Mouse (Mus musculus): ENCODE measurements around the gene Nt5dc3.

The Nt5dc3 gene

DNA sequence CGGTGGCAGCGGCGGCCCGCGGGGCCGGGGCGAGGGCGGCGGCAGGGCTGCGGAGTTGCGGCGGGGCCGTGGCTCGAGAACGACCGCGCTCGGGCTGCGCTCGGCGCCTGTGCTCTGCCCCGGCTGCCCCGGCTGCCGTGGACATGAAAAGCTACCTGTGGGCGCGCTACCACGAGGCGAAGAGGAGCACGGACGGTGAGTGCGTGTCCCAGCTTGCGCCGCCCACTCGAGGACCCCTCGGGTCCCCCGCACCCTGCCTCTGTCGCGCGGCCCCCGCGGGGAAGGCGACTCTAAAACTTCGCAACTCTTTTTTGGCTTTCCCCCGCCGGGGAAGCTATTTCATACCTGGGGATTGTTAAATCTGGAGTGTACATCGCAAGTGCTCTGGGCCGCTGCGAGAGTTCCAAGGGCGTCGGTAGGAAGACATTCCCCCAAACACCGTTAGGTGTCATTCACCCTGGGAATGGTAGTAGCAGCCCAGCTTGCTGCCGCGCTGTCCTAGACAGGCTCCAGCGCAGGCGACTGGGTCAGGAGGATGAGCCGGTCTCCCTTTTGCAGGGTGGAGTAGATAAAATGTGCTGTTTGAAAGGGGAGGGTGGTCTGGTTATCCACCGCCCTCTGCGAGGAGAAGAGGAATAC lies 431 bp downstream of the Nt5dc3 start:
- DNase-seq (ENCODE audit: low read depth, low spot score): peak; percentile 46

- no peak for DNase-seq (ENCODE audit: low read depth, low spot score)
These were observed 1.2 kb downstream of the Nt5dc3 start for GRCm38 (mm10) chr10:86779816-86780500.

GRCm38 (mm10) chr10:86781641-86782040 lies 2.8 kb downstream of the Nt5dc3 start:
- DNase-seq (ENCODE audit: low read depth, low spot score): peak; percentile 31

- DNase-seq (ENCODE audit: low read depth, low spot score): no peak
These were observed 3.9 kb downstream of the Nt5dc3 start for GRCm38 (mm10) chr10:86782656-86783055.

DNA sequence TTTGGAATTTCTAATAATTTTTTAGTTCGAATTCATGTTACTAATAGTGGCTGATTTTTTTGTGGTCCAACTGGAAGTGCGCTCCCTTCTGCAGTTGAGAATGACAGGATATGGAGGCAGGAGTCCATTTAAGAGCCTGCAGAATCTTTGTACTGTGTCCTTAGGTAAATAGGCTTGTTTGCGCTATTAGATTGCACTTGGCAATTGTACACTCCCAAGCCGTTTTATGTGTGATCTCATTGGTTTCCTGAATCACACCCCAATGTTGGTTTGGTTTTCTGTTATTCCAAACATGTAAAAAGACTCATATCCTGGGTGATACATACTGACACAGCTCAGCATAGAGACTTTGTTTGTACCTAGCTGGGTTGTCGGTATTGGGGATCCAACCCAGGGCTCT lies 4.8 kb downstream of the Nt5dc3 start:
- no peak for DNase-seq (ENCODE audit: low read depth, low spot score)

GRCm38 (mm10) chr10:86784126-86784675 lies 5.4 kb downstream of the Nt5dc3 start:
- no peak for DNase-seq (ENCODE audit: low read depth, low spot score)

DNA sequence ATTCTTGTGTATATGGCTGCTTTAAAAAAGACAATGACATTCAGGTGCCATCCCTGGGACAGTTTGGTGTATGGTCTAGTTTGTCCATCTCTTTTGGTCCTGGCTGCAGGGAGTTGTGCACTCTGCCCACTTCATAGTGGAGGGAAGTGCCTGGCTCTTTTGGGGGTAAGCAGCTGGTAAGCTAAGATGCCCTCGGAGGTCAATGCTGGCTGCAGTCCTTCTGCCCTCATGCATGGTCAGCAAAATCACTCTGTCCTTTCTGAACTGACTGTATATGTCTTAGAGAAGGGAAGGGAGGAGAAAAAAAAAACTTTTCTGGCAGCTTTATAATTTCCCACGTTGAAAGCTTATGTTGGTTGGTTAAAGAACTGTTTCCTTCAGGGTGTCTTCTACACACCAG lies 6.6 kb downstream of the Nt5dc3 start:
- DNase-seq (ENCODE audit: low read depth, low spot score): no peak

DNA sequence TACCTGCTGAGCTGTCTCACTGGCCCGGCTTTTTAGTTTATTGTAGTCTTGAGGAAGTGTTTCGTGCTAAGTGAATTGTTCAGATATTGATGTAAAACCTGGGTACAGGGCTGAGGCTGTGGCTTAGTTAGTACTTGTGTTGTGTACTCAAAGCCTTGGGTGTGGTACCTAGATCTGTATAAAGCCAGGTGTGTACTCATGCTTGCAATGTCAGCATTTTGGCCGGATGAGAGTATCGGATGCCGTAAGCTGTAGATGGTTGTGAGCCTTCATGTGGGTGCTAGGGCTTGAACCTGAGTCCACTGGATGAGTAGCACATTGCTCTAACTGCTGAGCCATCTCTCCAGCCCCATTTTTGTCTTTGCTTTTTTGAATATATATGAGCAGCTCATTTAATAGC lies 7.3 kb downstream of the Nt5dc3 start:
- no peak for DNase-seq (ENCODE audit: low read depth, low spot score)

DNA sequence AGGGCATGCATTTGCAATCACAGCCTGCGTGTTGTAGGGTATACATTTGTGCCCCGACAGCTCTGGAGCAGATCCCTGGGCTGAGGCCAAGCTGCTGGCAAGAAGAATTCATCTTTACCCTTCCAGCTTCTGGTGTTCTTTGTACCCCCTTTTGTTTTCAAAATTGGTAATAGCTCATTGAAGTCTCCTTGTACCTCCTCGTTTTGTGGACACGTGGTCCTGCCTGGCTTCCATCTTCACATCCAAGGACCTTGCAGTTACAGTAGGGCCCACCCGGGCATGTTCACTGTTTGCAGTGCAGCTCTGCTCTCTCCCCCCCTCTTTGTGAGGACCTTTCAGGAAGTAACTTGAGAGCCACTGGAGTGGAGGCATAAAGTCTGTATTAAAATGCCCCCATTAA lies 9.4 kb downstream of the Nt5dc3 start:
- no peak for DNase-seq (ENCODE audit: low read depth, low spot score)

GRCm38 (mm10) chr10:86789146-86789672 lies 10.4 kb downstream of the Nt5dc3 start:
- no peak for DNase-seq (ENCODE audit: low read depth, low spot score)

- no peak for DNase-seq (ENCODE audit: low read depth, low spot score)
These were observed 12.8 kb downstream of the Nt5dc3 start for GRCm38 (mm10) chr10:86791507-86792184.

DNA sequence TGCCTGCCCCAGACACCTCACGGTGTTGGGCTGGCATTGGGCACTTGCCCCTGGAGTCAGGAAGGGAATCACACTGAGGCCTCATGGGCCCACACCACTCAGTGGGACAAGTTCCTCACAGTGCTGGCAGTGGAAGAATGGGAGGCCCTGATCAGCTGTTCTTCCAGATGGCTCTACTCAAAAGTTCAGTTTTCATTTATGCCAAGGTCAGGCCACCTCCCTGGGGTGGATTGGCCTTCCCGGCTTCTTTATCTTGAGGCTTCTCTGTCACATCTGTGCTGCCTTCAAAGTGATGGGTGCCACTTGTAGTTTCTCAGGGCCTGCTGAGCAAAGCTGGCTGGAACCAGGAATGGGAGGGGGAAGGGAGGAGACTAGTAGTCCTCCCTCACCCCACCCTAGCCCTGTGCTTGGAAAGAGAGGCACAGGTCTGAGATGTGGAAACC lies 14.7 kb downstream of the Nt5dc3 start:
- DNase-seq (ENCODE audit: low read depth, low spot score): peak; percentile 32

- DNase-seq (ENCODE audit: low read depth, low spot score): no peak
These were observed 15.4 kb downstream of the Nt5dc3 start for GRCm38 (mm10) chr10:86794196-86794595.

DNA sequence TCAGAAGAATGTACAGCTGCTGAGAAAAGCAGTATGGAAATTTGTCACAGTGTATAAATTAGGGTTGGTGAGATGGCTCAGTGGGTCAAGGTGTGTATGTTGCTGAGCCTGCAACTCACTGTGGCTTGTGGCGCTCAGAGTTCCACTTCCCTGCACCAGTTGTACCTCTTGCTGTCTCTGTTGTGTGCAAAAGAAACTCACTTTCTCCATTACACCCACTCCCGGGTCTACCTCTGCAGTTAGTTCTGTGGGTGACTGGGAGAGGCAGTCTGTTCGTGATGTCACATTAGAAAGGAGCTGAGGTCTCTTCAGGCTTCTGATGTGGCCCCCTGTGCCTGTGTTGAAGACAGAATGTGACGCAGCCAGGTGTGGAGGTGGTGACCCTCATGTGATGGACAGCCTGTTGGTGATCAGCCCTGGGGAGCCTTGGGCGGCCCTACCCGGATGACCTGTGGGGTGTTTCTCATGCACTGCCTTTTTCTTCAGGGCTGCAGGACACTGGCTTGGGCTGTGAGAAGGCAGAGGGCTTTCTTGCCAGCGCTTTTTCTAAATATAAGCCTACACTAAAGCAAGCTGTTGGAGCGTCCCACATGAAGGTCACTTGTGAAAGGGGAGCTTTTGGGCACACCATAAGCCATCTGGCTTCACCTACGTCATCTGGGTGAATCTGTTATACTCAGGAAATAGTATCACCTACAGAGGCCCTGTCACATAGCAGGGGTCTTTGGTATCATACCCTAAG lies 16.2 kb downstream of the Nt5dc3 start:
- peak; percentile 91 for DNase-seq (ENCODE audit: low read depth, low spot score)

- no peak for DNase-seq (ENCODE audit: low read depth, low spot score)
These were observed 17.4 kb downstream of the Nt5dc3 start for GRCm38 (mm10) chr10:86796073-86796741.

- DNase-seq (ENCODE audit: low read depth, low spot score): no peak
These were observed 28.6 kb downstream of the Nt5dc3 start for GRCm38 (mm10) chr10:86807362-86807761.

DNA sequence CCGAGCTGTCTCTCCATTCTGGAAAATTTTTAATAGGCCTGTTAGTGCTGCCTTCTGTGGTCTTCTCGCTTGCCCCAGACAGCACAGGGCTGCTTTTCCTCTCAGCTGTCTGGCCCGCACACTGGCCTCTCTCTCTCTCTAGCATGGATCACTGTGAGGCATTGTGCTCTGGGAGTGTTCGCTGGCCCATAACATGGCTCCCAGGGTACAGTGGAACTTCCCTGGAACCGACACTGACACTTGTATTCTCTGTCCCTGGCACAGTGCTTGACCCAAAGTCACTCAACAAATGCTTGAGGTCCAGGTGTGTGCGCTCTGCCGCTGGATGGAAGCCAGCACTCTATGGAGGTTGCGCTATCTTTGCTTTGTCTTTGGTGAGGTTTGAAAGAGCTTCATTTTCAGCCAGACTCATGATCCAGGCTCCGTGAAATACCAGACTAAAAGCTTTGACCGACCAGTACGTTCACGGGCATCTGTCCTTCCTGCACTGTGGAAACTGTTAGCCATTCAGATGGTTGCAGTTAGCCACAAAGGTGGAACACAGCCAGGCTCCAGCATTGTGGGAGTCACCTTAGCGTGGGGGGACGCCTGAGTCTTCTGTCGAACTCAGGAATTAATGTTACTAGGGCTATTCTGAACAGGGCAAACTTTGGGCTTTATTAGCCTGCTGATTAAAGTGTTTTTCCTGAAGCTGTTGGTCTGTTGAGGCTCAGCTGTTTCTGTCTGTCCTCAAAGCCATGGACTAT lies 29.4 kb downstream of the Nt5dc3 start:
- no peak for DNase-seq (ENCODE audit: low read depth, low spot score)

GRCm38 (mm10) chr10:86810000-86810399 lies 31.2 kb downstream of the Nt5dc3 start:
- peak; percentile 94 for DNase-seq (ENCODE audit: low read depth, low spot score)

DNA sequence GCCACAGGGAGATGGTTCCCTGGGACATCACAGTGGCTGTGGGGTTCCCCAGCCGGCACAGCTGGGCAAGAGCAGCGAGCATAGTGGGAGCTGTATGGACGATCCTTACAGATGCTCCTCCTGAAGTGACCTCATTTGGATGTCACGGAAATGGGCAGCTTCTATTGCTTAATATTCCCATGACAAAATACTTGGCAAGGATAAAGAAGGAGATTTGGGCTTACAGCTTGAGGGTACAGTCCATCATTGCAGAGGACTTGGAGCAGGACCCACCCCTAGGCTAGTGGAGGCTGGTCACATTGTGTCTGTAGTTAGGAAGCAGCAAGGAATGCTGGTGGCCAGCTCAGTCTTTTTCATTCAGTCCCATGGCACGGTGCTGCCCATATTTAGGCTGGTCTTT lies 31.8 kb downstream of the Nt5dc3 start:
- DNase-seq (ENCODE audit: low read depth, low spot score): no peak
